Mouse (Mus musculus): ENCODE measurements around the gene Cpeb3. TPM values are rescaled to one million over a fixed set of nuclear protein-coding genes. Genes with fewer than 3 reads are reported as not detected.

Cpeb3 gene
- total RNA-seq, 1 experiment: 1.8 TPM

DNA sequence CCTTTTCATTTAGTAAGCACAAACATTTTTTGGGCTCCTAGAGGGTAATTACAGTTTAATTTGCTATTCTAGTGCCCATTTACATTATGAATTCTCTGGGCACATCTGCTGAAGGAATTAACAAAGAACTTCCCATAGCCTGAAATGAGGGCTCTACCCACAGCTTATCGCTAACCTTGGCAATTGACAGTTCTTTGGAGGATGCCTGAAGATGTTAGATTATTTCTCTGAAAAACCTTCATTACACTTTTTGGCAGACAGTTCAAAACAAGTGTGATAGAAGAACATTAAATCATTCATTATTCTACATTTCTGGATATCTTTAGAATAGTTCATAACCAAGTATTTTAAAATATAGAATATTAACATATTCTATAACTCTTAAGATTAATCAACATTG, 5.0 kb downstream of the Cpeb3 start:
- H3K36me3 ChIP-seq (ENCODE audit: control insufficient read depth, insufficient read depth, low read length, poor library complexity, severe bottlenecking): no peaks in the 10 kb centered on the region
- H3K4me3 ChIP-seq (ENCODE audit: insufficient read depth in 1 of 2, low read depth in 1 of 2, low read length in 2 of 2, poor library complexity in 1 of 2, severe bottlenecking in 1 of 2): no peak overlapping the region
- in situ Hi-C loops (cut with MboI; ENCODE audit: low sequenced_read_pairs in 2 of 2, unreplicated experiment in 2 of 2): no loop called here
- no peaks in the 10 kb centered on the region; a peak in 1 of 4 replicates for H3K4me1 ChIP-seq (ENCODE audit: control insufficient read depth in 2 of 2, insufficient read depth in 2 of 2, low read length in 2 of 2, poor library complexity in 1 of 2)
- no peak overlapping the region for H3K27ac ChIP-seq (ENCODE audit: insufficient read depth, low read depth, low read length, poor library complexity, severe bottlenecking)
- DNase-seq (ENCODE audit: low read depth, low spot score): no peak
- H3K9me3 ChIP-seq (ENCODE audit: control insufficient read depth, insufficient read depth, low read depth, low read length): no peaks in the 10 kb centered on the region
- H3K9ac ChIP-seq (ENCODE audit: insufficient read depth, low read depth, low read length, poor library complexity, severe bottlenecking): no peak overlapping the region
- TF ChIP-seq ZC3H11A (IDR thresholded peaks at IDR 0.05; ENCODE audit: borderline replicate concordance, low read depth, low read length): no peak
- no peak for TF ChIP-seq MAFK (IDR thresholded peaks at IDR 0.05; ENCODE audit: insufficient read depth, low read depth, low read length)
- no peak for TF ChIP-seq ZNF384 (IDR thresholded peaks at IDR 0.05; ENCODE audit: low read depth, low read length)
- TF ChIP-seq HCFC1 (IDR thresholded peaks at IDR 0.05; ENCODE audit: borderline replicate concordance, insufficient read depth, low read length): no peak
- no peak for TF ChIP-seq CHD2 (IDR thresholded peaks at IDR 0.05; ENCODE audit: low read depth, low read length)

DNA sequence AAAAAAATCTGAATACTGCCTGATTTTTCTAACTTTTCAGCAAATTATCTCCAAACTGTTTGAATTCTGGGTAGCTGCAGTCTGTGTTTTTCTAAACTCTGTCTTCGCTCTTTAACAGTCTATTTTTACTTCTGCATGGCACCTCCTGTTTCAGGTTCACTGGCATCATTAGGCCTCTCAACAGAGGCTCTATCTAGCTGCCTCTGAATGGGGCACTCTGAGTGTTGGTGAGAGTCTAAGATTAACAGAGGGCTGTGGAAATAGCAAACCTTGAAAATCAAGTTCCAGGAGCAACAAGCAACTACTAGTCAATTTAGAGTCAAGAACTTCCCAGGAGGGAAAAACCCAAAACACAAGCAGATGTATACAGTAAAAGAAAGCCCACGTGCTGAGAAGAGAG, 8.5 kb downstream of the Cpeb3 start:
- no peaks in the 10 kb centered on the region for H3K36me3 ChIP-seq (ENCODE audit: control insufficient read depth, insufficient read depth, low read length, poor library complexity, severe bottlenecking)
- TF ChIP-seq ZC3H11A (IDR thresholded peaks at IDR 0.05; ENCODE audit: borderline replicate concordance, low read depth, low read length): no peak
- no peak for TF ChIP-seq CHD2 (IDR thresholded peaks at IDR 0.05; ENCODE audit: low read depth, low read length)
- no peak for TF ChIP-seq ZNF384 (IDR thresholded peaks at IDR 0.05; ENCODE audit: low read depth, low read length)
- no peak for TF ChIP-seq MAFK (IDR thresholded peaks at IDR 0.05; ENCODE audit: insufficient read depth, low read depth, low read length)
- TF ChIP-seq HCFC1 (IDR thresholded peaks at IDR 0.05; ENCODE audit: borderline replicate concordance, insufficient read depth, low read length): no peak
- in situ Hi-C loops (cut with MboI; ENCODE audit: low sequenced_read_pairs in 2 of 2, unreplicated experiment in 2 of 2): no loop called here

DNA sequence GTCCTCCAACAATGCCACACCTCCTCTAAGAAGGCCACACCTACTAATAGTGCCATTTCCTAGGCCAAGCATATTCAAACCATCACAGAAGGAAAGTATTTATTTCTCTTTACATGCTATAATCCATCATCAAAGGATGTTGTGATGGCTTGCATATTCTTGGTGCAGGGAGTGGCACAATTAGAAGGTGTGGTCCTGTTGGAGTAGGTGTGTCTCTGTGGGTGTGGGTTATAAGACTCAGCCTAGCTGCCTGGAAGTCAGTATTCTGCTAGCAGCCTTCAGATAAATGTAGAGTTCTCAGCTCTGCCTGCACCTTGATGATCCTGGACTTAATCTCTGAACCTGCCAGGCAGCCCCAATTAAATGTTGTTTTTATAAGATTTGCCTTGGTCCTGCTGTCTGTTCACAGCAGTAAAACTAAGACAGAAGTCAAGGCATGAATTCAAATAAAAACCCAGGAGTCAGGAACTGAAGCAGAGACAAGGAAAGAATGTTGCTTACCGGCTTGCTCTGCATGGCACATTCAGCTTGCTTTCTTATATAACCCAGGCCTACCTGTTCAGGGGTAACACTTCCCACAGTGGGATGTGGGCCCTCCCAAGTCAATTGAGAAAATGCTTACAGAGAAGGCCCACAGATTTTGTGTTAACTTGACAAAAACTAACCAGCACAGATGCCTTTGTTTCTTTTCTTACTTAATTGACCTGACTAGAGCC, 10.1 kb downstream of the Cpeb3 start:
- Histone ChIP-seq H3K4me3 (ENCODE audit: insufficient read depth in 1 of 2, low read depth in 1 of 2, low read length in 2 of 2, poor library complexity in 1 of 2, severe bottlenecking in 1 of 2) (no peak overlapping the region), H3K4me1 (ENCODE audit: control insufficient read depth in 2 of 2, insufficient read depth in 2 of 2, low read length in 2 of 2, poor library complexity in 1 of 2) (no peaks in the 10 kb centered on the region), H3K9me3 (ENCODE audit: control insufficient read depth, insufficient read depth, low read depth, low read length) (no peaks in the 10 kb centered on the region), H3K36me3 (ENCODE audit: control insufficient read depth, insufficient read depth, low read length, poor library complexity, severe bottlenecking) (no peaks in the 10 kb centered on the region), H3K9ac (ENCODE audit: insufficient read depth, low read depth, low read length, poor library complexity, severe bottlenecking) (no peak overlapping the region), H3K27ac (ENCODE audit: insufficient read depth, low read depth, low read length, poor library complexity, severe bottlenecking) (no peak overlapping the region)
- no peak for DNase-seq (ENCODE audit: low read depth, low spot score)
- no peak for TF ChIP-seq ZC3H11A (IDR thresholded peaks at IDR 0.05; ENCODE audit: borderline replicate concordance, low read depth, low read length)
- TF ChIP-seq MAFK (IDR thresholded peaks at IDR 0.05; ENCODE audit: insufficient read depth, low read depth, low read length): no peak
- TF ChIP-seq CHD2 (IDR thresholded peaks at IDR 0.05; ENCODE audit: low read depth, low read length): no peak
- TF ChIP-seq ZNF384 (IDR thresholded peaks at IDR 0.05; ENCODE audit: low read depth, low read length): no peak
- no peak for TF ChIP-seq HCFC1 (IDR thresholded peaks at IDR 0.05; ENCODE audit: borderline replicate concordance, insufficient read depth, low read length)
- in situ Hi-C loops (cut with MboI; ENCODE audit: low sequenced_read_pairs in 2 of 2, unreplicated experiment in 2 of 2): no loop called here

More for the DNA sequence above, 8.5 kb downstream of the Cpeb3 start:
- DNase-seq (ENCODE audit: low read depth, low spot score): no peak
- Histone ChIP-seq H3K9me3 (ENCODE audit: control insufficient read depth, insufficient read depth, low read depth, low read length) (no peaks in the 10 kb centered on the region), H3K4me3 (ENCODE audit: insufficient read depth in 1 of 2, low read depth in 1 of 2, low read length in 2 of 2, poor library complexity in 1 of 2, severe bottlenecking in 1 of 2) (no peak overlapping the region), H3K9ac (ENCODE audit: insufficient read depth, low read depth, low read length, poor library complexity, severe bottlenecking) (no peak overlapping the region), H3K27ac (ENCODE audit: insufficient read depth, low read depth, low read length, poor library complexity, severe bottlenecking) (no peak overlapping the region), H3K4me1 (ENCODE audit: control insufficient read depth in 2 of 2, insufficient read depth in 2 of 2, low read length in 2 of 2, poor library complexity in 1 of 2) (no peaks in the 10 kb centered on the region)

DNA sequence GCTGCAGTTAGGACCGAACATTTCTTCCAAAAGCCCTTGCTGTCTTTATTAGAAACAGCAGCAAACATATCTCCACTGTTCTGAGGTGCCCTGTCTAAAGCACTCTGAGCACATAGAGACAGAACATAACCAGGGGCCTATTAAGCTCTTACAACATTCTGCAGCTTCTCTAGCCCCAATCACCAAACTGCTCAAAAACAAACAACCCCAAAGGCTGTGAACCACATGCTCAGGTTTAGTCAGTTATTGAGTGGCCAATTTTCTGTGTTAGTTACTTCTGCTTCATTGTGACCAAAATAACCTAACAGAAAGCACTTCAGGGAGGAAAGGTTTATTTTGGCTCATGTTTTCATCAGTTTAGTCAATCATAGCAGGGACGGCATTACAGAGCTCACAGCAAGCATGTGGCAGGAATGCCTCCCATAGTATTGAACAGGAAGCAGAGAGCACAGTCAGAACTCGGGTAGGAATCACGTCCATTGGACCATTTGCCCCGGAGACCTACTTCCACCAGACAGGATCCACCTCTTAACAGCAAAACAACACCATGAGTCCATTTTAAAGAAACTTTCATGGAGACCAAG, 15.8 kb downstream of the Cpeb3 start:
- Histone ChIP-seq H3K9me3 (ENCODE audit: control insufficient read depth, insufficient read depth, low read depth, low read length) (no peaks in the 10 kb centered on the region), H3K4me1 (ENCODE audit: control insufficient read depth in 2 of 2, insufficient read depth in 2 of 2, low read length in 2 of 2, poor library complexity in 1 of 2) (no peaks in the 10 kb centered on the region), H3K36me3 (ENCODE audit: control insufficient read depth, insufficient read depth, low read length, poor library complexity, severe bottlenecking) (no peaks in the 10 kb centered on the region), H3K4me3 (ENCODE audit: insufficient read depth in 1 of 2, low read depth in 1 of 2, low read length in 2 of 2, poor library complexity in 1 of 2, severe bottlenecking in 1 of 2) (no peak overlapping the region), H3K9ac (ENCODE audit: insufficient read depth, low read depth, low read length, poor library complexity, severe bottlenecking) (no peak overlapping the region), H3K27ac (ENCODE audit: insufficient read depth, low read depth, low read length, poor library complexity, severe bottlenecking) (no peak overlapping the region)
- TF ChIP-seq ZNF384 (IDR thresholded peaks at IDR 0.05; ENCODE audit: low read depth, low read length) (no peak), HCFC1 (IDR thresholded peaks at IDR 0.05; ENCODE audit: borderline replicate concordance, insufficient read depth, low read length) (no peak), ZC3H11A (IDR thresholded peaks at IDR 0.05; ENCODE audit: borderline replicate concordance, low read depth, low read length) (no peak), MAFK (IDR thresholded peaks at IDR 0.05; ENCODE audit: insufficient read depth, low read depth, low read length) (no peak), CHD2 (IDR thresholded peaks at IDR 0.05; ENCODE audit: low read depth, low read length) (no peak)
- no peak for DNase-seq (ENCODE audit: low read depth, low spot score)
- in situ Hi-C loops (cut with MboI; ENCODE audit: low sequenced_read_pairs in 2 of 2, unreplicated experiment in 2 of 2): no loop called here

All from ES-E14 (cell line).